Mouse (Mus musculus) right cerebral cortex, postnatal 36 days (tissue): ENCODE results near the gene Csrnp1.
"Not testable (repeated sequence)": the region's sequence is repeated elsewhere in the genome, so short reads cannot be mapped to it uniquely, and the experiment has no call there.

ENCODE experiments used
- DNase-seq, 2 experiments: peaks; one replicate each; pipeline ENCODE4 v3.0.0; 2022; ENCODE audit warnings: low spot score in 2 of 2, mixed read lengths in 1 of 2

Gene Csrnp1

DNA sequence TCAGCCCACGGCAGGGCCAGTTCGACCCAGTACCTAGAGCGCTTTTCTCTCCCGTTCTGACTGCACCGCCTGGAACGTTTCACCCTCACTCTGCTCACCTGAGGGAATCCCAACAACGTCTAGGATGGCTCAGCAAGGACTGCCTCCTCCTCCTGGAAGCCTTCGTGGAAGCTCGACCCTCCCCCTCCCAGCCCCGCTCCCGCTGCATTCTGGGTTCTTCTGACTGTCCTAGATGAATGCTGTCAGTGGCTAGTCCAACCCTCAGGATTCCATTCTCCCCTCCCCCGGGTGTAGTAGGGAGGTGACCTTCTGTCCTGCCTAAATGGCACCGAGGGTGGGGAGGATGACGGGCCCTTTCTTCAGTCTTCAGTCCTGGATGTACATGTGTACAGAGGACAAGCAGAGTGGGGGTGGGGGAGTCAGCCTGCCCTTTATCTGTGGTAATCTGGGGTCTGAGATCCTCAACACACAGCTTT, at the start of gene Csrnp1:
TSS of gene Csrnp1 (minus strand) at position 123 of the 476 bp plus-strand sequence.
- no peak for DNase-seq

DNA sequence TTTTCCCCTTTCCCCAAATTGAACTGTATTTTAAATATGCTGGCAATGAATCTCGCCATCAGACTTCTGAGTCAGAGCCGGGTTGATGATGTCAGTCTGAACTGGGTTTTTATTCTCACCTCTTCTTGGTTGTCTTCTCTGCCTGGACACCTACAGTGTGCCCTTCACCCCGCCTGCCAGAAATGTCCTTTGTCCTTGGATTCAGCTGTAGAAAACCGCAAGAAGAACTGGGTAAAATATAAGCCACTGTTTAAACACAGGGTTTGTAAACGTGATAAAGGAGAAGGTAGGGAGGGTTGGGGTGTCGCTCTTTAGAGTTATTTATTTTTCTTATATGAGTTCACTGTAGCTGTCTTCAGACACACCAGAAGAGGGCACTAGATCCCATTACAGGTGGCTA, 48.3 kb upstream of the Csrnp1 start:
- DNase-seq = no peak

DNA sequence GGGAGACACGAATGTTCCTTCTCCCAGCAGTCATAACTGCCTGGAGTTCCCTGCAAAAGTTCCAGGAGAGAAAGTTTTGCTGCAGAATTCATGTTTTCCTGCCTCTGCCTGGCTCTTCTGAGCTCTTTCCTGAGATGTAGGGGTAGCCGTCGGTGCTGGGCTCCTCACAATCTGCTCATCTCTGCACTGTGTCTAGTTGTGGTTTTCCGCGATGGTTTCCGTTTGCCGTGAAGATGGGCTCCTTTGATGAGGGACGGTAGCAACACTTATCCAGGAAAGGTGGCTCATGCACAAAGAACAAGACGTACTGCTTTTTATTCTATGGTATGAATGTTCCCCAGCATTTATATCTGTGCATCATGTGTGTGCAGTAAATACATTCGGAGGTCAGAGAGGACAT, 46.0 kb upstream of the Csrnp1 start:
- DNase-seq = no peak

DNA sequence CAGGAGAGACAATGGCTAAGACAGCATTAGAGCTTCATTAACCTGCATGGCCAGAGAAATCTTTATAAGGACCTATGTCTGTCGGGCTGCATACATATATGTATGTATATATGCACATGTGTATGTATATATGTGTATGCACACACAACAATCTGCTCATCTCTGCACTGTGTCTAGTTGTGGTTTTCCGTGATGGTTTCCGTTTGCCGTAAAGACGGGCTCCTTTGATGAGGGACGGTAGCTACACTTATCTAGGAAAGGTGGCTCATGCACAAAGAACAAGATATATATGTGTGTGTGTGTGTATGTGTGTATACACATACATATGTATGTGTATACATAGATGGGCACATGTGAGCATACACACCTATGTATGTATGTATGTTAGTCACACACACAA, 45.4 kb upstream of the Csrnp1 start:
- no peak for DNase-seq

DNA sequence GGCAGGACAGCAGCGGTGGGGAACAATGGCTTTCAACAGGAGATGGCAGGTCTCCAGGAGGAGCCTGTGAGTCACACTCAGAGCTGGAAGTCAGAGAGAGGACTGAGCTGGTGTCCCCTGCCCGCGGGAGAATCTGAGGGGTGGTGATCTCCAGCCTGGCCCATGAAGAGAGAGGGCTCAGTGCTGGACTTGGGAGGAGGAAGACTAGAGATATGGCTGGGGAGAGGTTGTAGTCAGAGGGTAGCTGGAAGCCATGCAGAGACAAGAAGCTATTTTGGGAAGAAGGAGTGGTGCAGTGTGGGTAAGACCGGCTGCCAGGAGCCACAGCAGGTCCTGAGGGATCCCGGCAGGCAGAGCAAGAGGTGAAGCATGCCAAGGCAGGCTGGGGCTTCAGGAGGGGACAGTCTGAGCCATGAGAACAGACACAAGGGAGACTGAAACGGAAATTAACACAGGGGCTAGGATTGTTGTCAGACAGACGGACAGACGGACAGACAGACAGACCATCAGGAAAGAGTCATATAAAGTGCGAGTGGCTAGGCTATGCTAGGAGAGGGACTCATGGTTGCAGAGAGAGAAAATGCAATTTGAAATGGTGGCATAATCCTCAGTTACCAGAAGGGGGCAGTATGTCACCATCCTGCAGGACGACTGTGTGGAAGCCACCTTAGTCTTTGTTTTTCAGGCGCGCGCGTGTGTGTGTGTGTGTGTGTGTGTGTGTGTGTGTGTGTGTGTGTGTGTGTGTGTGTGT, 43.1 kb upstream of the Csrnp1 start:
- DNase-seq = no peak

DNA sequence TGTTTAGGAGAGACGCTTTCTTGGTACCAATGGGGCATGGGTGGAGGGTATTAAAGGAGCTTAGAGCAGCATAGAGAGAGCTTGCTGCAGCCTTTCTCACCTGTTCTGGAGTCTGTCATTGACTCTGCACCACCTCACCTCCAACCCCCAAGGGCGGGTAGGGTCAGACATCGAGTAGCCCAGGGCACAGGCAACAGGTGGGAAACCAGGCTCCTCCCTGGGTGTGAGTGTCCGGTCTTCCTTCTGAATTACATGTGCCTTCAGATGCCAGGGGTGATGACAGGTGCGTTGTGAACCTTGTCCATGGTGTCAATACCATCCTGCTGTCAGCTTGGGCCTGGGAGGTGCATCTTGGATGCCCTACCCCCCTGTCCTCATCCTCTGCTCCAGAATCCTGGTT, 40.2 kb upstream of the Csrnp1 start:
- no peak for DNase-seq

DNA sequence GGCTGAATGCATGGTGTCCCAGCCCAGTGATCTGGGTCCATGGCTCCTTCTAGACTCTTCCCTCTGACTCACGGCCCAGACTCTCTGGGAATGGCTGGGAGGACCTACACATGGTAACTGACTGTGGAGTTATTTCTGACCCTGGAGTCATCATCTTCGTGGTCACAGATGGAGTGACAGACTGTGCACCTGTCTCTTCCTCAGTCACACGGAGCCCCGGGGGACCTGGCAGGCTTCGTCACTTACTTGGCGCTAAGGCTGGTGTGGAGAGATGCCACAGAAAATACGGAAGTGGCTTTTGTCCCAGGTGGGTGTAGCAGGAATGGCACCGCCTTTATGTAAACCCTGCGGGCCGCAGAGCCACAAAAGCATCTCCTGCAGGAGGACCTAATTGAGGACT, 39.7 kb upstream of the Csrnp1 start:
- DNase-seq = no peak

DNA sequence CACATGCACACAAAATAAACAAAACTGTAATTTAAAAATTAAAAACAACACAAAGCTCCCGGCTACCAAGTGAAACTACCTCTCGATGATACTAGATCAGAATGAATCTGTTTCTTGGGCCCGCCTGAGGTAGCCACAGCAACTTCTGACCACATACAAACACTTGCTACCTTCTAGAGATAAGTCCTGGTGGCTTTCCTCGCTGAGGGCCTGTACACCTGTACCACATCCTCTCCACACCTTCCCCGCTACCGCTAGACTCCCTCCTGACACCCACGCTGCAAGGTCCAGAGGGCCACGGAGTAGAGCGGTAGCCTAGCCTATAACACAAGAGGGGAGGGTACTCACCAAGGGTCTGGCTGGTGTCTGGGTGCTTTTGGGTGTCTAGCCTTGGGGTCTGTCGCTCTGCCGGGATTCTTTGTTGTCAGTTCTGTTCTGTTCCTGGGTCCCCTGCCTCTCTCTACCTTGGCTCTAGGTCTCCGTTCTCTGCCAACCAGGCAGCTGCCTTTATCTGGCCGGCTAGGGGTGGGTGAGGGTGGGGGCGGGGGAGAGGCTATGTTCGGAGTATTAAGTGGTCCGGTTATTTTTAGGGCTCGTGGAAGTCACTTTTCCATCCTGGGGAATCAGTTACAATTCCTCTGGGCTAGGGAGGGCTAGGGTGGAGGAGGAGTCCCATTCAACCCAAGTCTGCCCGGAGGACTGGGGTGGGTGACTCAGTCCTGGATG, 38.8 kb upstream of the Csrnp1 start, which contains the start of gene Xirp1:
TSS of gene Xirp1 (minus strand) at position 513 of the 726 bp plus-strand sequence.
- no peak for DNase-seq

DNA sequence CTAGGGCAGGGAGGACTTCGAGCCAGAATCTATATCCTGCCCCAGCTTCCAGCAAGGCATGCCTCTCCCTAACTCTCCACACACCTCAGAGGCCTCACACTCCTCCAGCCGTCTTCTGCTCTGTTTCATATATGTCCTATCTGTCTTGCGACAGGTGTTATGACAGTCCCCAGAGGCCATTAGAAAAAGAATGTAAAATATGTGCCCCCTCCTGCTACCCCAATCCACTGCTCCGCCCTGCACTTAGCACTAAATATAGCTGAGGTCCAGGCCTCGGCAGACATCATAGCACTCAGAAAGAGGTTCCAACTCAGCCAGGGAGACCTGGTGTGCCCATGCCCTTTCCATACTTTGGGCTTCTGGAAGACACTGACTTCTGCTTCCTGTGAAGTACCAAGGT, 36.7 kb upstream of the Csrnp1 start:
- no peak for DNase-seq

DNA sequence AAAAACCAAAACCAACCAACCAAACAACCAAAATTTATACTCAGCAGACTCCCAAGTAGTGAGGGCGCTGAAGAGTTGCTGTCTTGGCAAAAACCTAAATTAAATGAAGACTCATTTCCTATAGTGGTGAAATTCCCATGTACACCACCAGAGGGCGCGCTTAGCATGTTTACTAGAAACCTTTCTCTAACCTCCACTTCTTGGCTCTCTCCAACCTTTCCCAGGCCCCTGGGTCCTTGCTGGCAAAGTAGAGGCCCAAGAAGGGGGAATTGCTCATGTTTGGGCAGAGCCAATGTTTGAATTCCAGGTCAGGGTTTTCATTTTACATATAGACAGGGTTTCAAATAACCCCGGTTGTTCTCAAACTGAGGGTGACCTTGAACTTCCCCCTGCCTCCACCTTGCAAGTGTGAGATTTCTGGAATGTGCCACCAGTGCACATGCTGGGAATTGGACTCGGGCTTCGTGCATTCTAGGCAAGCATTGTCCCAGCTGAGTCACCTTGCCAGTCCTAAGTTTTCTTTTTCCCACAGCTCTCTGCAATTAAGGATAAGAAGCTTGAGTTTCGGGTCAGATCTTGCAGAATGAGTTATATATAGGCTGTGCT, 35.9 kb upstream of the Csrnp1 start:
- peak; percentile 41 to 56 for DNase-seq

DNA sequence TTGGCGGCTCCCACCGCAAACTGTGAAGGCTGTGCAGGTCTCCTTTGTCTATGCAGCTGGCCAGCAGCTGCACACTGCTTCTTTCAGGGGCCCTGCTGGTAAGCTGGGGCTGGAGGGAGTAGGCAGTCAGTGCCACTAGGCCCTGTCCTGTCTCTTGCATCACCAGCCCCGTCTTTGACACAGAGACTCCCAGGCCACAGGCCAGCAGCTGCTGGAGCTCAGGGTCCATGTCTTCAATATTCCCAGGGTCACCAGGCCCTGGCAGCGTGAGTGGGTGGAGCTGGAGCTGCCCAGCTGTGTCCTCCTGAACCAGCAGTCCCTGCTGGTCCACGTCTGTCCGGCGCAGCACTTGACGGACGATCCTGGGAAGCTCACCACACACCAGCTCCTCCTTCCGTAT, 32.5 kb upstream of the Csrnp1 start:
- DNase-seq = no peak

DNA sequence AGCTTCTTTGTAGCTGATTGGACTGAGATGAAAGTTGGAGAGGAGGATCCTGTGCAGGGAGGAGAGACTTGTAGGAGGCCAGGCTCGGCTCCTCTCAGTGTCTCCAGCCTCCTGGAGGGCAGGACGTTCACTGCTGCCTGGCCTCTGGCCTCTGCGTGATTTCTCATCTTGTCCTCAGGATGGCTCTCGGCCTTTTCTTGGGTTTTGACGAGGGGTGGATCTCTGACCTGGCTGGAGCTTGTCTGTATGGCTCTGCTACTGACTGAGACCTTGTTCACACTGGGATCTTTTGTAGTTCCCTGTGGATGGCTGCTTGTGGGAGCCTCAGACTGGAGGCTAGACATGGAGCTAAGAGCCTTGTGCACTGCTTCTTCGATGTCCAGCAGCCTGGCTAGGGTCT, 30.4 kb upstream of the Csrnp1 start:
- no peak for DNase-seq

DNA sequence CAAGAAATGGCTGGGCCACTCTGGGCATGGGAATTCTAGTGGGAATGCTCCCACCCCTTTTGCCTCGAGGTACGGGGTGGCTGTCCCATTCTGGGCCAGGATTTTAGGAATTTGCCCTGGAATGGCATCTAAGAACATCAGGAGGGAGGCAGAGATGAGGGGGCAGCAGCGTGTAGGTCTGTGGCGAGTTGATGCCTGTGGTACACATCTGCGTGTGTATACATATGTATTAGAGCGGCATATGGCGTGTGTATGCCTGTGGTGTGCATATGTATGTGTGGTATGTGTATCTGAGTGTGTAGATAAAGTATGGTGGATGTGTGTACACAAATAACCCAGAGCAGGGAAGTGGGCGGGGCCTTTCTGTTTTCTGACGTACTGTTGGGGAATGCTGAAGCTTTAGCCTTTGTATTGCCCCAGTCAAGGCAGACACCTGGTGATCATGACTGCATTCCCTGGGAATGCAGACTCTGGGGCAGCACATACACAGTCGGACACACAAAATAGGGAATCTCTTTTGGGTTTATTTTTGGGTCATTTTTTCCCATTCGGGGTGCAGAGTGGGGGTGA, 28.9 kb upstream of the Csrnp1 start:
- no peak for DNase-seq

DNA sequence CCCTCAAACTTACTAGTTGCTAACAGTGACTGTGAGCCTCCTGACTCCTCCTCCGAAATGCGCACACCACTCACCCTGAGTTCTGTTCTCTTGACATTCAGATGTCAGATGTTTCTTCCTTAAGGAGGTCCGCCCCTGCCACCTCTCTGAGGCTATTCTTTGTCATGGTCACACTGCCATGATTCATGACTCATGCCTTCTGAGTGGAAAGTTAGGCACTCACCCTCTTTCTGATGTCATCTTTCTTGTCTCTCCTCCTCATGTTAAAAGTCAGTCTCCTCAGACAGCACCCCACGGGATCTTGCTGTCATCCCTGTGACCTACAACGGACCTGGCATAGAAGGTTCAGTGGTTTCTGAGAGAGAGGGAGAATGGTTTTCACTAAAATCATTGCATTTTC, 28.3 kb upstream of the Csrnp1 start:
- DNase-seq = peak in 1 of 2 experiments; percentile 43

DNA sequence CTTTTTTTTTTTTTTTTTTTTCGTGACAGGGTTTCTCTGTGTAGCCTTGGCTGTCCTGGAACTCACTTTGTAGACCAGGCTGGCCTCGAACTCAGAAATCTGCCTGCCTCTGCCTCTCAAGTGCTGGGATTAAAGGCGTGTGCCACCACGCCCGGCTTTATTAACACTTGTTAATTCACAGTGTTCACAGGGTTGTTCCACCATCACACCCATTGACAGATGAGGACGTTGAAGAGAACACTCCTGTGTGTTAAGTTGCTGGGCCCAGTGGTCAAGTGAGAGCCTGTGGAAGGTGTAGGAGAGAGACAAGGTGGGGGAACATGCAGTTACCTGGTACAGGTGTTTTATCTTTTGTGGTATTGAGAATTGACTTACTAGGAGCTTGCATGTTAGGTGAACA, 27.7 kb upstream of the Csrnp1 start:
- not testable (repeated sequence) for DNase-seq

DNA sequence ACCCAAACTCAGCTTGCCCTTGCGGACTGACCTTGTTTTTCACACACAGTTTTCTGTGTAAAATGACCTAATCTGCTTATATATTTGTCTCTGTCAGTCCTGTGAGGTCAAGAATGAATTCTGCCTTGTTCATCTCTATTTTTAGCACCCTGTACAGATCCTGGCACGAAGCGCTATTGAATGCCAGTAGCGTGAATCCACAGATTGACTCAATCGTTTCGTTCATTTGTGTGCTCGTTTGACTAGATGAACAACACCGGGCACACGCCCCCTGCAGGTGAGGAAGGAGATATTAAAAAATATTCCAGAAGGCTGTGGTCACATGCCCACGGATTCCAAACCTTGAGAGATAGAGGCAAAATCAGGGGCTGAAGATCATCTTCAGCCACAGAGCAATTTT, 27.1 kb upstream of the Csrnp1 start:
- DNase-seq = peak; percentile 52 to 70

DNA sequence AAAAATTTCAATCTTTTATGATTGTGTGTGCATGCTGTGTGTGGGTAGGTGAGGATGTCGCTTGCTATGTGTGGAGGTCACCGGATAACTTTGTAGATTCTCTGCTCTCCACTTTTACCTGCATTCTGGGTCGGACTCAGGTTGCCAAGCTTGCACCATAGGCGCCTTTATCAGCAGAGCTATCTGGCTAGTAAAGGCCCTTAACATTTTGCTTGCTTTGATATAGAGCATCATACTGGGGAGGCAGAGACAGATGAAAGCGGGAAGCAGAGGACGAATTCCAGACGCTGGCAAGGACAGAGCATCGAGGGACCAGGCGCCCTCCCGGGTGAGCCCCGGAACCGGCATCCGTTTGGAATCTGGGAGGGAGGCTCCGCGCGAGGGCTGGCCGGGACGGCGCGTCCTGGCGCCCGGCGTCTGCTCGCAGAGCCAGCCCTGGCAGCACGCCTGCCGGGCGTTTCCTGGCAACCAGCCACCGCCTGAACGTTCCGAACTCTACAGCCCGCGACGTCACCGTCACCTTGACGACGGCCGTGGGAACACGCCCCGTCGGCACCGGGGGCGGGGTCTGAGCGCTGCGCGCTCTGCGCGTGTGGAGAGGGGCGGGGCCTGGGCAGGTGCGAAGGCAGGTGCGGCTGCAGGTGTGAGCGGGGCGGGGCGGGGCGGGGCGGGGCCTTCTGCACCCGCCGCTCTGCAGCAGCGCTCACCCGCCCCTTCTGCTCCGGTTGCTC, 26.5 kb upstream of the Csrnp1 start:
- peak; percentile 96 to 97 for DNase-seq

DNA sequence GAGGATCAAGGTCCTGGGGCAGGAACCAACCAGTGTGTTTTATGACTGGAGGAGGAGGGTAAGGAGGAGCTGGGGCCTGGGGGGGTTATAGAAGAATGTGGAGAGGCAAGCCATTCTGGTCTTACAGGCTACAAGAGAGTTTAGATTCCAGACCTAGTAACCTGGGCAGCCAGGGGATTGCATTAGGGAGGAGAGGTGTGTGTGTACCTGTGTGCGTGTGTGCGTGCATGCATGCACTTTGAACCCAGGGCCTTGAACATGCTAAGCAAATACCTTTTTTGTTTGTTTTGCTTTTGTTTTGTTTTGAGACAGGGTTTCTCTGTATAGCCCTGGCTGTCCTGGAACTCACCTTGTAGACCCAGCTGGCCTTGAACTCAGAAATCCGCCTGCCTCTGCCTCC, 25.4 kb upstream of the Csrnp1 start:
- DNase-seq = no peak

DNA sequence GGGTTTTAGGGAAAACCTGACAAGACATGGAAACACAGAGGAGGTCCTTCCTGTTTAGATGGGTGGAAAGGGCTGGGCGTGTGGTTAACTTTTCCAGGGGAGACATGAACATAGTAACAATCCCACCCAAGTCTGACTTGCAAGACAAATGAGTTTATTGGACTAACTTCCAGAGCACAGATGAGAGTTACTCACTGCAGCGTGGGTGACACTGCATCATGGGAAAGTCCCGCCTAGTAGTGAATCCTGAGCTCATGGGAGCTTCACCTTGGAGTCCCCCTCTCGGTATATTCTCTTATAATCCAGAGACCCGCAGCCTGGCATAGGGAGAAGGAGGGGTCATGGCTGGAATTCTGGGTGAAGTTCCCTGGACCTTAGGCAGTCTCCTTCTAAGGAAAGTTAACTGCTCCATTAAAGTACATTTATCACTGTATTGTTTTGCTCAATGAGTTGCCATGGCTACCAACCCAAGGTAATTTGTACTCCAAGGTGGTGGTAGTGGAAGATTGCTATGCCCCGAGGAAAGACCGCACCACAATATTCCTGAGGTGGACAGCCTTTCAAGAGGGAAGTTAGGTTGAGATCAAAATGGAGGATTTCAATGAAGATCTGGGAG, 24.9 kb upstream of the Csrnp1 start:
- no peak for DNase-seq

DNA sequence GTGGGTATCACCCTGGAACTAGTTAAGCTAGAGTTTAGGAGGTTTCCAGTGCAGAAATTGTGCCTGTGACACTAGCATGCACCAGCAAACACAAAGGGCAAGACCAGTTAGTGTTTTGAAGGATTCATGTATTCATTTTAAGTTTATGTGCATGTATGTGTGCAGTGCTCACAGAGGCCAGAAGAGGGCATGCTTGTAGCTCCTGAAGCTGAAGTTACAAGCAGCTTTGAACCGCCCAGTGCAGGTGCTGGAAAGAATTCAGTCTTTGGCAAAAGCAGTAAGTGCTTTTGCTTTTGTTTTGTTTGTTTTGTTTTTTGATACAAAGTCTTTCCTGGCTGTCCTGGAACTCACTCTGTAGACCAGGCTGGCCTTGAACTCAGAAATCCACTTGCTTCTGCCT, 23.4 kb upstream of the Csrnp1 start:
- no peak for DNase-seq

DNA sequence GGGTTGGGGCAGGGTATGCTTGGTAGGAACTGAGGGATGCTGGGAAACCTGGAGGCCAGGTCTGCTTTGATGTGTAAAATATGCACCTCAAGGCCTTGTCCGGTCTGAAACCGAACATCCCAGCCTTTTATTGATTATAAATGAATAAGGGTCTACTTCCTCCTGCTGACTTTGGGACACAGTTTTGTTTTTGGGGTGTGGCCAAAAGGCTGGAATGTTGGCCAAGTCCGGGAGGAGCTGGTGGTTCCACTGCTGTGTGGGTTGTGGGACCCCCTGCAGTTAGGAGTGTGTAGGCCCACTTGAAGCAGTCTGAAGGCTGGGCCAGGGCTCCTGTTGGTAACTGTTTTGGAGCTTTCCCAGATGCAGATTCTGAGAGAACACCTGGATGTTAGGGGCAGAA, 21.5 kb upstream of the Csrnp1 start:
- DNase-seq = no peak
